Mouse (Mus musculus): ENCODE measurements around the gene Lrriq3. TPM values are rescaled to one million over a fixed set of nuclear protein-coding genes. Genes with fewer than 3 reads are reported as not detected.

The Lrriq3 gene
- total and polyA plus RNA-seq, 2 experiments from 2014 or later = 0.42 to 1.1 TPM

DNA sequence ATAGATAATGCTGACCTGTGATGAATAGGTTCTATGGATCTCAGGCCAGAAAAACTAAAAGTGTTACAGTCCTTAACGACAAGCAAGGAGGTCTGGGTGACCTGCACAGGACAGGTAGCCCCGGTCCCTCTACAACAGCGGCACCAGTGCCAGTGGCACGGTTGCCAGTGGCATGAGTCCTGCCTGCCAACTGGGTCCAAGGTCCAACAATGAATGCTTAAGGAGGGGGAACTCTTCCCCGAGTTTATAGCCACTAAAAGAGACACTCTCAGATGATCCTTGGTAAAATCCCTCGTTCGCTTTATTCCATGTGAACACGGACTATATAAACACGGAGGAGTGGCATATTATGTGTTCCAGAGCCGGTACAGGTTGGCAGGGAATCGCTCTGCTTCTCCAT is 47.8 kb downstream of the Lrriq3 start:
- H3K9ac ChIP-seq (replicated peaks; ENCODE audit: low read length) = no peak overlapping the region
- TF ChIP-seq CTCF (IDR thresholded peaks at IDR 0.05; ENCODE audit: low read depth) = no peak
- no peak for DNase-seq (ENCODE audit: low spot score)
- no peak overlapping the region for H3K4me3 ChIP-seq (ENCODE audit: low read length)
- 87% methylated on average over 11 of the region's 11 CpGs for WGBS
- H3K27me3 ChIP-seq (ENCODE audit: insufficient read depth, low read length) = no peaks in the 10 kb centered on the region
- ATAC-seq = no peak
- H3K27ac ChIP-seq = no peak overlapping the region
- no peaks in the 10 kb centered on the region for H3K9me3 ChIP-seq (ENCODE audit: low read length)
- H3K36me3 ChIP-seq (ENCODE audit: insufficient read depth, low read length) = no peaks in the 10 kb centered on the region
- H3K4me2 ChIP-seq (ENCODE audit: low read depth, low read length) = no peak overlapping the region
- H3K4me1 ChIP-seq (ENCODE audit: insufficient read depth, low read length) = no peaks in the 10 kb centered on the region

- ATAC-seq = no peak
- Histone ChIP-seq H3K4me1 (ENCODE audit: insufficient read depth, low read length) (no peaks in the 10 kb centered on the region), H3K36me3 (ENCODE audit: insufficient read depth, low read length) (no peaks in the 10 kb centered on the region), H3K9me3 (ENCODE audit: low read length) (no peaks in the 10 kb centered on the region), H3K4me3 (ENCODE audit: low read length) (no peak overlapping the region), H3K4me2 (ENCODE audit: low read depth, low read length) (no peak overlapping the region), H3K27me3 (ENCODE audit: insufficient read depth, low read length) (no peaks in the 10 kb centered on the region), H3K27ac (no peak overlapping the region), H3K9ac (replicated peaks; ENCODE audit: low read length) (no peak overlapping the region)
- TF ChIP-seq CTCF (IDR thresholded peaks at IDR 0.05; ENCODE audit: low read depth) = no peak
- no peak for DNase-seq (ENCODE audit: low spot score)
- WGBS = 83% methylated on average over 1 of the region's 1 CpGs
Observed at GRCm38 (mm10) chr3:155144368-155144767, 51.1 kb downstream of the Lrriq3 start.

GRCm38 (mm10) chr3:155161842-155162241 is 68.6 kb downstream of the Lrriq3 start:
- H3K9me3 ChIP-seq (ENCODE audit: low read length) = no peaks in the 10 kb centered on the region
- no peak overlapping the region for H3K9ac ChIP-seq (replicated peaks; ENCODE audit: low read length)
- H3K4me2 ChIP-seq (ENCODE audit: low read depth, low read length) = no peak overlapping the region
- no peak overlapping the region for H3K4me3 ChIP-seq (ENCODE audit: low read length)
- no peak overlapping the region for H3K27ac ChIP-seq
- no peaks in the 10 kb centered on the region for H3K27me3 ChIP-seq (ENCODE audit: insufficient read depth, low read length)
- DNase-seq (ENCODE audit: low spot score) = no peak
- H3K4me1 ChIP-seq (ENCODE audit: insufficient read depth, low read length) = no peaks in the 10 kb centered on the region
- H3K36me3 ChIP-seq (ENCODE audit: insufficient read depth, low read length) = no peaks in the 10 kb centered on the region
- no peak for TF ChIP-seq CTCF (IDR thresholded peaks at IDR 0.05; ENCODE audit: low read depth)
- no peak for ATAC-seq

DNA sequence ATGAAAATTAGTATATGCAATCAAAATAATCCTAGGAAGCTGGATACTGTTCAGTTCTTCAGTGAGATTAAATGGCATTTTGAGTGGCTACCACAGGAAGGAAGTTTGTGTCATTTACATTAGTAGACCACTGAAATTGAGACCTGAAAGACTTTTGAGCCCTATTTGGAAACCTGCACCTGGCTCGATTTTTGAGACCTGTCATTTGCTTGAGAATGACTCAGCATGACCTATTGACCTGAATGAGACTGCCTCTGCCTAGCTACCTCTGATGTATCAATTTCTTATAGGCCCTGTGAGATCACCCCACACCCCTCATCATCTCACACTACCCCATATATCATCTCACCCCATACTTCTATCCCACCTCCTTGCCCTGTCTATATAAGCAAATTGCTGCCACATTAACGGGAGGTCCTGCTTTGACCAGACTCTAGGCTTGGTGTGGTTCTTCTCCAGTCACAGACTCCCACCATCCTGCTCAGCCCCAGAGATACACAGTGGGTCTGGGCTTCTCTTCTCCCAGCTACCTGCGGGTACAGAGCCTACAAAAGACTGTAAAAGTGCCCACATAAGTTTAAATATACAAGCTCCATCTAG is 87.2 kb downstream of the Lrriq3 start:
- WGBS = 79% methylated on average over 3 of the region's 3 CpGs

DNA sequence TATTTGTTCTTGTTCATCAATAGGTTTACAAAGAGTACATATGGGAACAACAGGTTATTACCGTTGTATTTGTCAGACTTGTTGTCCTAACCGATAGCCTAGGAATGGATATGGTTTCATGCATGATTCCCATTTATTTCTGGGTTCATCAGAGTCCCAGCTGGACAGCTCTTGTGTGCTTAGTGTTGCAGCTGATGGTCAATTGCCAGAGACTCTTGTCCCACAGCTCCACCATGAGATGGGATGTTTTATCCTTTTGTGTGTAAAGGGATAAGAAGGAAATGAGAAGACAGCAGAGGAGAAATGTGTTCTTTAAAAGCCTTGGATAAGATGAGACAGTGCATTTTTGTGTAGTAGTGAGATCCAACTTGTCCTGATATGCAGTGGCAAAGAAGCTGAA is 93.2 kb downstream of the Lrriq3 start:
- no peak overlapping the region for H3K9ac ChIP-seq (replicated peaks; ENCODE audit: low read length)
- no peaks in the 10 kb centered on the region for H3K36me3 ChIP-seq (ENCODE audit: insufficient read depth, low read length)
- no peaks in the 10 kb centered on the region for H3K9me3 ChIP-seq (ENCODE audit: low read length)
- no peak overlapping the region for H3K4me3 ChIP-seq (ENCODE audit: low read length)
- TF ChIP-seq CTCF (IDR thresholded peaks at IDR 0.05; ENCODE audit: low read depth) = no peak
- no peaks in the 10 kb centered on the region for H3K4me1 ChIP-seq (ENCODE audit: insufficient read depth, low read length)
- 82% methylated on average over 2 of the region's 2 CpGs for WGBS
- ATAC-seq (no peak), DNase-seq (ENCODE audit: low spot score) (no peak)
- no peak overlapping the region for H3K27ac ChIP-seq
- H3K4me2 ChIP-seq (ENCODE audit: low read depth, low read length) = no peak overlapping the region
- no peaks in the 10 kb centered on the region for H3K27me3 ChIP-seq (ENCODE audit: insufficient read depth, low read length)

More for the DNA sequence above, 87.2 kb downstream of the Lrriq3 start:
- TF ChIP-seq CTCF (IDR thresholded peaks at IDR 0.05; ENCODE audit: low read depth) = no peak
- Histone ChIP-seq H3K9me3 (ENCODE audit: low read length) (no peaks in the 10 kb centered on the region), H3K4me3 (ENCODE audit: low read length) (no peak overlapping the region), H3K4me2 (ENCODE audit: low read depth, low read length) (no peak overlapping the region), H3K9ac (replicated peaks; ENCODE audit: low read length) (no peak overlapping the region), H3K36me3 (ENCODE audit: insufficient read depth, low read length) (no peaks in the 10 kb centered on the region), H3K4me1 (ENCODE audit: insufficient read depth, low read length) (no peaks in the 10 kb centered on the region), H3K27ac (no peak overlapping the region), H3K27me3 (ENCODE audit: insufficient read depth, low read length) (no peaks in the 10 kb centered on the region)
- DNase-seq (ENCODE audit: low spot score) (no peak), ATAC-seq (no peak)

- H3K4me2 ChIP-seq (ENCODE audit: low read depth, low read length) = no peak overlapping the region
- H3K27ac ChIP-seq = no peak overlapping the region
- 63% methylated on average over 2 of the region's 2 CpGs for WGBS
- H3K9ac ChIP-seq (replicated peaks; ENCODE audit: low read length) = no peak overlapping the region
- H3K27me3 ChIP-seq (ENCODE audit: insufficient read depth, low read length) = no peaks in the 10 kb centered on the region
- DNase-seq (ENCODE audit: low spot score) = no peak
- no peak for TF ChIP-seq CTCF (IDR thresholded peaks at IDR 0.05; ENCODE audit: low read depth)
- H3K4me3 ChIP-seq (ENCODE audit: low read length) = no peak overlapping the region
- no peaks in the 10 kb centered on the region for H3K9me3 ChIP-seq (ENCODE audit: low read length)
- no peak for ATAC-seq
- H3K4me1 ChIP-seq (ENCODE audit: insufficient read depth, low read length) = no peaks in the 10 kb centered on the region
- H3K36me3 ChIP-seq (ENCODE audit: insufficient read depth, low read length) = no peaks in the 10 kb centered on the region
Observed at GRCm38 (mm10) chr3:155188857-155189256, 95.6 kb downstream of the Lrriq3 start.

DNA sequence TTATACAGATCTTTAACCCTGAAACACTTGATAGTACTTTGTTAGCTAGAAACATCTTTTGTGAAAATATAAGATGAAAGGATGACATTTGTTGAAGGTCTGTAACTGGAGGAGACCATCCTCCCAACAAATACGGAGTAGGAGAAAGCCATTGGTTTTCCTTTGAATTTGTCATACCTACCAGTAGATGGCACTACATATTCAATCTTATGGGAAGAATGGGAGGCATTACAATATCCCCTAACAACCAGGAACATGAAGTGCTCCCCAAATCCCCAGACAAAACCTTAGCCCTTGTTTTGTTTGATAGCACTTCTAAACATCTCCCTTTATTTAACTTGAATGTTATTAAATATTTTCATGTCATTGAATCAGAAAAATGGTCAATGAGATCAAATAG is 141.7 kb downstream of the Lrriq3 start:
- 5% methylated on average over 1 of the region's 1 CpGs for WGBS
- no peaks in the 10 kb centered on the region for H3K4me1 ChIP-seq (ENCODE audit: insufficient read depth, low read length)
- H3K9me3 ChIP-seq (ENCODE audit: low read length) = no peaks in the 10 kb centered on the region
- H3K9ac ChIP-seq (replicated peaks; ENCODE audit: low read length) = no peak overlapping the region
- H3K27me3 ChIP-seq (ENCODE audit: insufficient read depth, low read length) = no peaks in the 10 kb centered on the region
- H3K27ac ChIP-seq = no peak overlapping the region
- peak; percentile 76 for ATAC-seq
- no peaks in the 10 kb centered on the region for H3K36me3 ChIP-seq (ENCODE audit: insufficient read depth, low read length)
- H3K4me2 ChIP-seq (ENCODE audit: low read depth, low read length) = no peak overlapping the region
- peak; percentile 78 for DNase-seq (ENCODE audit: low spot score)
- no peak overlapping the region for H3K4me3 ChIP-seq (ENCODE audit: low read length)
- TF ChIP-seq CTCF (IDR thresholded peaks at IDR 0.05; ENCODE audit: low read depth) = peak; percentile 76
